Mouse (Mus musculus) small intestine, adult 10 weeks (tissue): ENCODE measurements around the gene Kcnv2. TPM values are rescaled to one million over a fixed set of nuclear protein-coding genes. Genes with fewer than 3 reads are reported as not detected.

ENCODE experiments used
- polyA plus RNA-seq: library from polyadenylated mRNA; stranded (reverse); fragments of 350-450 nt; fragmentation: Illumina TruSeq; extraction: RNeasy Lipid Tissue Mini Kit (QIAGEN cat#74804); gene quantifications from one replicate; pipeline ENCODE4 v1.2.3, GENCODE M21; 2014; ENCODE audit warnings: low replicate concordance

Gene Kcnv2
- polyA plus RNA-seq = 0.11 TPM

DNA sequence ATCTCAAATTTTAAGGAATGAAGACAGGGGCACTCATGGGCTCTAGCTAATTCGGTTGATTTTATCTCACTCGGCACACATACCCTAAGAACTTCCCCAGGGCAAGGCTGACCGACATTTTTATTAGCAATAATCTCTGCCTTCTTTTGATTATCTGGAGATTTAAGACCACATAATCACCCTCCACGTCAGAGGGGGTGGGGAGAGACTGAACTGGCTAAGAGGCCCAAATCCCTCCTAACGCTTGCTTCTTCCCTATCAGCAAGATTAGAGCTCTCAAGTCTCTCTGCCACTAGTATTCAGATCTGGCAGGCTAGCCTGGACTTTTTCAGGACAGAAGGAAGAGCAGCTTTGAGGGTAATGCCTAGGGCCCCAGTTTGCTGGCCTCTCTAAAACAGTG lies at the start of gene Kcnv2:
Kcnv2 (plus strand) TSS at position 308 of the 400 bp plus-strand sequence.

Other genes starting within 250 kb of the Kcnv2 start
- 3.7 TPM for gene Vldlr, start 106.1 kb upstream of the Kcnv2 start, polyA plus RNA-seq
- gene Pum3, start 107.2 kb downstream of the Kcnv2 start, polyA plus RNA-seq = 64.9 TPM